Mouse (Mus musculus): ENCODE measurements around the gene Lalba. TPM values are rescaled to one million over a fixed set of nuclear protein-coding genes. Genes with fewer than 3 reads are reported as not detected.
"Not testable (repeated sequence)": the region's sequence is repeated elsewhere in the genome, so short reads cannot be mapped to it uniquely, and the experiment has no call there.

Gene Lalba
- polyA plus RNA-seq, 1 experiment, result not detected

GRCm38 (mm10) chr15:98474958-98475357, 7.6 kb downstream of the Lalba start:
- Histone ChIP-seq H3K4me3 (ENCODE audit: insufficient read depth, low read depth, low read length) (no peak overlapping the region), H3K27ac (ENCODE audit: insufficient read depth, low read depth, low read length) (no peak overlapping the region), H3K36me3 (ENCODE audit: control insufficient read depth, insufficient read depth, low read length) (no peaks in the 10 kb centered on the region), H3K4me1 (ENCODE audit: control insufficient read depth, insufficient read depth, low read length) (no peaks in the 10 kb centered on the region), H3K27me3 (replicated peaks; ENCODE audit: control insufficient read depth, insufficient read depth, low read length) (no peaks in the 10 kb centered on the region)
- TF ChIP-seq CTCF (conservative IDR thresholded peaks at IDR 0.05; ENCODE audit: insufficient read depth, insufficient read length, low read depth, low read length) (no peak), POLR2A (IDR thresholded peaks at IDR 0.05; ENCODE audit: low read depth, low read length) (no peak)
- 84% methylated on average over 10 of the region's 10 CpGs for WGBS
- no peak for DNase-seq

- WGBS, result 91% methylated on average over 13 of the region's 13 CpGs
- TF ChIP-seq CTCF (conservative IDR thresholded peaks at IDR 0.05; ENCODE audit: insufficient read depth, insufficient read length, low read depth, low read length), result no peak
- TF ChIP-seq POLR2A (IDR thresholded peaks at IDR 0.05; ENCODE audit: low read depth, low read length), result no peak
- no peaks in the 10 kb centered on the region for H3K27me3 ChIP-seq (replicated peaks; ENCODE audit: control insufficient read depth, insufficient read depth, low read length)
- H3K36me3 ChIP-seq (ENCODE audit: control insufficient read depth, insufficient read depth, low read length), result no peaks in the 10 kb centered on the region
- H3K4me1 ChIP-seq (ENCODE audit: control insufficient read depth, insufficient read depth, low read length), result no peaks in the 10 kb centered on the region
- DNase-seq, result no peak
- no peak overlapping the region for H3K27ac ChIP-seq (ENCODE audit: insufficient read depth, low read depth, low read length)
- H3K4me3 ChIP-seq (ENCODE audit: insufficient read depth, low read depth, low read length), result no peak overlapping the region
Observed at GRCm38 (mm10) chr15:98471539-98471938, 11.0 kb downstream of the Lalba start.

GRCm38 (mm10) chr15:98469596-98469995, 12.9 kb downstream of the Lalba start, which contains the start of gene OR5BS1P:
TSS of gene OR5BS1P (plus strand) at chr15:98469896.
- TF ChIP-seq POLR2A (IDR thresholded peaks at IDR 0.05; ENCODE audit: low read depth, low read length) (no peak), CTCF (conservative IDR thresholded peaks at IDR 0.05; ENCODE audit: insufficient read depth, insufficient read length, low read depth, low read length) (no peak)
- DNase-seq, result no peak
- H3K36me3 ChIP-seq (ENCODE audit: control insufficient read depth, insufficient read depth, low read length), result no peaks in the 10 kb centered on the region
- H3K4me3 ChIP-seq (ENCODE audit: insufficient read depth, low read depth, low read length), result no peak within 1 kb of the TSS
- H3K4me1 ChIP-seq (ENCODE audit: control insufficient read depth, insufficient read depth, low read length), result no peaks in the 10 kb centered on the region
- no peaks in the 10 kb centered on the region for H3K27me3 ChIP-seq (replicated peaks; ENCODE audit: control insufficient read depth, insufficient read depth, low read length)
- no peak within 1 kb of the TSS for H3K27ac ChIP-seq (ENCODE audit: insufficient read depth, low read depth, low read length)
- 92% methylated on average over 4 of the region's 4 CpGs for WGBS

- H3K4me3 ChIP-seq (ENCODE audit: insufficient read depth, low read depth, low read length), result no peak within 1 kb of the TSS
- TF ChIP-seq POLR2A (IDR thresholded peaks at IDR 0.05; ENCODE audit: low read depth, low read length) (no peak), CTCF (conservative IDR thresholded peaks at IDR 0.05; ENCODE audit: insufficient read depth, insufficient read length, low read depth, low read length) (no peak)
Observed at GRCm38 (mm10) chr15:98452288-98452687, 30.2 kb downstream of the Lalba start, which contains the start of gene Olfr281. TSS of gene Olfr281 (plus strand) at chr15:98452588.

GRCm38 (mm10) chr15:98448521-98448920, 34.0 kb downstream of the Lalba start:
- Histone ChIP-seq H3K4me3 (ENCODE audit: insufficient read depth, low read depth, low read length) (no peak overlapping the region), H3K27ac (ENCODE audit: insufficient read depth, low read depth, low read length) (no peak overlapping the region), H3K27me3 (replicated peaks; ENCODE audit: control insufficient read depth, insufficient read depth, low read length) (no peaks in the 10 kb centered on the region), H3K36me3 (ENCODE audit: control insufficient read depth, insufficient read depth, low read length) (no peaks in the 10 kb centered on the region), H3K4me1 (ENCODE audit: control insufficient read depth, insufficient read depth, low read length) (no peaks in the 10 kb centered on the region)
- WGBS, result 48% methylated on average over 4 of the region's 4 CpGs
- peak; percentile 71 for DNase-seq
- TF ChIP-seq POLR2A (IDR thresholded peaks at IDR 0.05; ENCODE audit: low read depth, low read length) (no peak), CTCF (conservative IDR thresholded peaks at IDR 0.05; ENCODE audit: insufficient read depth, insufficient read length, low read depth, low read length) (no peak)

More at GRCm38 (mm10) chr15:98452288-98452687, 30.2 kb downstream of the Lalba start, which contains the start of gene Olfr281:
- H3K27me3 ChIP-seq (replicated peaks; ENCODE audit: control insufficient read depth, insufficient read depth, low read length), result no peaks in the 10 kb centered on the region
- H3K27ac ChIP-seq (ENCODE audit: insufficient read depth, low read depth, low read length), result no peak within 1 kb of the TSS
- H3K4me1 ChIP-seq (ENCODE audit: control insufficient read depth, insufficient read depth, low read length), result no peaks in the 10 kb centered on the region
- 89% methylated on average over 7 of the region's 7 CpGs for WGBS
- DNase-seq, result no peak
- H3K36me3 ChIP-seq (ENCODE audit: control insufficient read depth, insufficient read depth, low read length), result no peaks in the 10 kb centered on the region

- WGBS, result 86% methylated on average over 3 of the region's 3 CpGs
- no peaks in the 10 kb centered on the region for H3K4me1 ChIP-seq (ENCODE audit: control insufficient read depth, insufficient read depth, low read length)
- TF ChIP-seq CTCF (conservative IDR thresholded peaks at IDR 0.05; ENCODE audit: insufficient read depth, insufficient read length, low read depth, low read length), result no peak
- TF ChIP-seq POLR2A (IDR thresholded peaks at IDR 0.05; ENCODE audit: low read depth, low read length), result no peak
- H3K36me3 ChIP-seq (ENCODE audit: control insufficient read depth, insufficient read depth, low read length), result no peaks in the 10 kb centered on the region
- no peak overlapping the region for H3K4me3 ChIP-seq (ENCODE audit: insufficient read depth, low read depth, low read length)
- H3K27ac ChIP-seq (ENCODE audit: insufficient read depth, low read depth, low read length), result no peak overlapping the region
- no peaks in the 10 kb centered on the region for H3K27me3 ChIP-seq (replicated peaks; ENCODE audit: control insufficient read depth, insufficient read depth, low read length)
- no peak for DNase-seq
Observed at GRCm38 (mm10) chr15:98444561-98444960, 38.0 kb downstream of the Lalba start.

GRCm38 (mm10) chr15:98430925-98431324, 51.6 kb downstream of the Lalba start, which contains the start of gene Olfr282:
TSS of gene Olfr282 (plus strand) at chr15:98431225.
- DNase-seq; H3K27me3 ChIP-seq (replicated peaks; ENCODE audit: control insufficient read depth, insufficient read depth, low read length); H3K27ac ChIP-seq (ENCODE audit: insufficient read depth, low read depth, low read length); H3K4me1 ChIP-seq (ENCODE audit: control insufficient read depth, insufficient read depth, low read length); H3K4me3 ChIP-seq (ENCODE audit: insufficient read depth, low read depth, low read length); H3K36me3 ChIP-seq (ENCODE audit: control insufficient read depth, insufficient read depth, low read length): not testable (repeated sequence)
- 67% methylated on average over 5 of the region's 5 CpGs for WGBS

Other genes starting within 250 kb of the Lalba start
- not detected in 2 replicates for gene Olfr286, start 248.3 kb downstream of the Lalba start, polyA plus RNA-seq (2012; rRNA removed)
- 0.06 and 0.14 TPM in 2 replicates for gene H1fnt, start 225.4 kb downstream of the Lalba start, polyA plus RNA-seq (2012; rRNA removed)
- gene Zfp641, start 186.6 kb downstream of the Lalba start, polyA plus RNA-seq (2012; rRNA removed), result 3.0 and 3.1 TPM in 2 replicates
- gene Olfr285, start 165.4 kb downstream of the Lalba start, polyA plus RNA-seq (2012; rRNA removed), result not detected in 2 replicates
- gene Olfr284, start 141.7 kb downstream of the Lalba start, polyA plus RNA-seq (2012; rRNA removed), result not detected in 2 replicates
- gene Olfr283, start 101.8 kb downstream of the Lalba start, polyA plus RNA-seq (2012; rRNA removed), result not detected in 2 replicates
- gene Olfr282, start 51.5 kb downstream of the Lalba start, polyA plus RNA-seq (2012; rRNA removed), result not detected in 2 replicates
- gene Olfr281, start 30.1 kb downstream of the Lalba start, polyA plus RNA-seq (2012; rRNA removed), result not detected in 2 replicates
- gene OR5BS1P, start 12.8 kb downstream of the Lalba start, polyA plus RNA-seq (2012; rRNA removed), result not detected in 2 replicates
- not detected in 2 replicates for gene Olfr279, start 9.7 kb upstream of the Lalba start, polyA plus RNA-seq (2012; rRNA removed)
- gene Kansl2, start 51.5 kb upstream of the Lalba start, polyA plus RNA-seq (2012; rRNA removed), result 32.0 and 33.1 TPM in 2 replicates
- gene Ccnt1, start 88.2 kb upstream of the Lalba start, polyA plus RNA-seq (2012; rRNA removed), result 10.0 and 11.0 TPM in 2 replicates
- gene 4930415O20Rik, start 88.3 kb upstream of the Lalba start, polyA plus RNA-seq (2012; rRNA removed), result 1.0 and 1.1 TPM in 2 replicates
- gene Adcy6, start 127.4 kb upstream of the Lalba start, polyA plus RNA-seq (2012; rRNA removed), result 98.7 and 104 TPM in 2 replicates
- 20.2 and 21.7 TPM in 2 replicates for gene Cacnb3, start 148.1 kb upstream of the Lalba start, polyA plus RNA-seq (2012; rRNA removed)
- 23.8 and 24.4 TPM in 2 replicates for gene Ddx23, start 180.2 kb upstream of the Lalba start, polyA plus RNA-seq (2012; rRNA removed)
- 2.2 and 2.8 TPM in 2 replicates for gene Rnd1, start 194.7 kb upstream of the Lalba start, polyA plus RNA-seq (2012; rRNA removed)
- 0.42 and 0.60 TPM in 2 replicates for gene Ccdc65, start 225.5 kb upstream of the Lalba start, polyA plus RNA-seq (2012; rRNA removed)
- gene Fkbp11, start 245.5 kb upstream of the Lalba start, polyA plus RNA-seq (2012; rRNA removed), result 9.3 and 10.1 TPM in 2 replicates

Measured in kidney, adult 2 months (tissue).